Mouse (Mus musculus): ENCODE measurements around the gene Efna5.

The Efna5 gene

DNA sequence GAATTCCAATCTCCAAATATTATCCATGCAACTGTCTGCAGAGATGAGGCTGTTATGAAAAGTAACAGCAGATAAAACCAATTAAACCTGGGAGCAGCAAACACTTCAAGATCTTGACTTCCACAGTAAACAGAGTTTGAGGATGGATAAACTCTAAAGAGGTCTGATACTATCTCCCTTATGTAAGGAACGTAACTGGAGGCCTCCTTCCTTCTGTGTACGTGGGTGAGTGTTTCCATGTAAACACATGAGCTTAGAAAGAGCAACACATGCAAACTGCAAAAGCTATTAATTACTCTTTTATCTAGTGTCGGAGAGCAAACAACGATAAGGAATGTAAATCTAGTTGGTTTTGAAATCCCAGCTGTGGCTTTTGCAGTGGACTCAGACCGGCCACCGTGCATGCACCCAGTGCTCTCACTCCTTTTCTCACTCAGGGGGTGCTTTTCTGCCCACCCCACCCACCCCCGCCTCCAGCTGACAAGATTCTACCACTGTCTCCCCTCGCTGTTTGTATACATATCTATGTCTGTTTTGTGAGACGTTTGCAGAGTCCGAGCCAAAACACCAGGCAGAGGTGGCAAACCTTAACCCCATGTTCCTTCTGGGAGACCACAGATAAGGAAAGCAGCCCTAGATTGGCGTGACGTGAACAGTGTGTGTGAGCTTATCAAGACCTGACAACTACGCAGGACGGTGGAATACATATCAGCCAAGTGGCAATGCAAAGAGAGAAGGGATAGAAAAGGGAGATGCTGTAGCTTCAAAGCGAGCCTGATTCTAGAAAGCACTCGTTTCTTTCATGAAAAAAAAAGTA is 132.1 kb downstream of the Efna5 start:
- no peak for ATAC-seq (ENCODE audit: low TSS enrichment)

DNA sequence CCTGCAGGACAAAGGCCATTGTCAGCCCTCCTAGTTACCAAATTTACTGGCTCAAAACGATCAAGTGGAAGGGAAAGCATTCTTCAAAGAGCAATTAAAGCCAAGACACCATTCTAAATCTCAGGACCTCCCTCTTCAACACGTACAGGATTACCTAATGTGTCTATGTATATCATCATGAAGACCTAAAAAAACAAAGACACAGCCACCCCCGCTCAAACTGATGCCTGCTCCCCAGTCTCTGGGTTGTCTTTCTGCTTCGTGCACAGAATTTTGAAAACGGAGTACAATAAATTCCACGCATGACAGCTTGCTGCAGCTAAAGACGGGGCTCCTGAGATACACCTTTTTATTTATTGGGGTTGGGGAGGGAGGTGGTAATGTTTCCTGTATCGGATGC is 133.7 kb downstream of the Efna5 start:
- peak; percentile 90 for ATAC-seq (ENCODE audit: low TSS enrichment)

- ATAC-seq (ENCODE audit: low TSS enrichment): no peak
These were observed 134.3 kb downstream of the Efna5 start for GRCm38 (mm10) chr17:62746827-62747226.

- ATAC-seq (ENCODE audit: low TSS enrichment): no peak
These were observed 135.8 kb downstream of the Efna5 start for GRCm38 (mm10) chr17:62745286-62745685.

GRCm38 (mm10) chr17:62744239-62744638 is 136.9 kb downstream of the Efna5 start:
- ATAC-seq (ENCODE audit: low TSS enrichment): no peak

- no peak for ATAC-seq (ENCODE audit: low TSS enrichment)
These were observed 139.4 kb downstream of the Efna5 start for GRCm38 (mm10) chr17:62741702-62742101.

- no peak for ATAC-seq (ENCODE audit: low TSS enrichment)
These were observed 140.1 kb downstream of the Efna5 start for GRCm38 (mm10) chr17:62741020-62741419.

DNA sequence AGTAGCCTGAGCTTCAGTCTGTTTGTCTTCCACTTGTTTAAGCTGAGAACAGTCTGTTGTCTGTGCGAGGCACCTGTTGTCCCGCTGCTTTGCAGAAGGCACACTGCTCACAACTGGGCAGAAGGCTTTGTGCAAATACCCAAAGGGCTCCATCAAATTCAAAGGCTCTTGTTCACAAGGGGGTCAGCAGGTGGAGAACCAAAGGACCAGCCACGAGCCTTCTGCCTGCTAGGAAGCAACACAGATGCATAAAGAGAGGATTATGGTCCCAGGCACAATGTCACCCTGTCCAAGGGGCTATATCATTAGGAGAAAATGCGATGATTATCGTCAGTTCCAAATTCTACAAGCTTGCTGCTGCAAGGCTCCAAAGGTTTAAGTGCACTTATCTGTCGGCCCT is 141.1 kb downstream of the Efna5 start:
- ATAC-seq (ENCODE audit: low TSS enrichment): no peak

- no peak for ATAC-seq (ENCODE audit: low TSS enrichment)
These were observed 143.7 kb downstream of the Efna5 start for GRCm38 (mm10) chr17:62737404-62737803.

GRCm38 (mm10) chr17:62735943-62736342 is 145.2 kb downstream of the Efna5 start:
- ATAC-seq (ENCODE audit: low TSS enrichment): no peak

GRCm38 (mm10) chr17:62734901-62735300 is 146.2 kb downstream of the Efna5 start:
- ATAC-seq (ENCODE audit: low TSS enrichment): no peak

DNA sequence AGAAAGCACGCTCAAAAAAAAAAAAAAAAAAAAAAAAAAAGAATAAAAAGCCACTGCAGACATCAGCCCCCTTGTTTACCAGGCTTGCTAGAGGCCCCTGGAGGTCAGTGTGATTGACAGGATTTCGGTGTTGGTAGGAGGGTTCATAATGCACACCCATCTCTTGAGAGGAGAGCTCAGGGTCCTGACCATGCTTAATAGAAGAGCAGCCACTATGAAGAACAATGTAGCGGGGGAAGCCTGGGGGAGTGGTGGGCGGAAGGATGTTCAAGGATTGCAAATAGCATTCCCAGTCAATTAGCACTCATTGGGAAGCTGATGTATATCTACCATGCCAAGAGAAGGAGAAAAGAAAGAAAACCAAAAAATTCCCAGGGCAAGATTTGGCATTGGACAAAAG is 147.1 kb downstream of the Efna5 start:
- ATAC-seq (ENCODE audit: low TSS enrichment): no peak

DNA sequence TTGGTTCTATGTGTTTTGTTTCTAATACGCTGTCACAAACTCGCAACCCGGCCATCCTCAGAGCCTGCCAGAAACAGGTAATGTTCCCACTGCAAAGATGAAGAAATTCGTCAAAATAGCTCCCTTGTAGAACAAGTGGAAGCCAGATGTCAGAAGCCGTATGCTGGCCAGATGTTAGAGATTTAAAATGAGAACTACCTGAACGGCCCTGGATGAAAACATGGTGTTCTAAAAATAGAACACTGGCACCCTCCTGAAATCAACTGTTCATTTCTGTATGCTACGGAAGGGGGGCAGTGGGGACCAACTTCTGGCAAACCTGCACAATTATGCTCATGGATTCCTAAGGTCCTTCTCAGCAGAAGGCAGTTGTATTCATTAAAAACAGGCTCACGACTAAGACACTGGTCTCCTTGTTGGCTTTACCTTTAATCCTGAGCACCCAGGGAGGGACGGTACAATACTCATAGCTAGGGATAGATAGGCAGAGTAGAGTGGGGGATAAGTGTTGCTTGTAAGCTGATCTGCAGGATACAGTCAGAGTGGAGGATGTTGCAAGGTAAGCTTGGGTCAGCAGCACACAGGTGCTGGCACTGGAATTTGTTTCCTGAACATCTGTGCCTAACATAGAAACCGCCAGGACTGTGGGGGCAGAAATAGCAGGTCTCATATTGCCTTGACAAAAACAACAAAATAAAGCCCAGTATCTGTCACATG is 151.2 kb downstream of the Efna5 start:
- no peak for ATAC-seq (ENCODE audit: low TSS enrichment)

- ATAC-seq (ENCODE audit: low TSS enrichment): no peak
These were observed 152.8 kb downstream of the Efna5 start for GRCm38 (mm10) chr17:62728142-62728917.

DNA sequence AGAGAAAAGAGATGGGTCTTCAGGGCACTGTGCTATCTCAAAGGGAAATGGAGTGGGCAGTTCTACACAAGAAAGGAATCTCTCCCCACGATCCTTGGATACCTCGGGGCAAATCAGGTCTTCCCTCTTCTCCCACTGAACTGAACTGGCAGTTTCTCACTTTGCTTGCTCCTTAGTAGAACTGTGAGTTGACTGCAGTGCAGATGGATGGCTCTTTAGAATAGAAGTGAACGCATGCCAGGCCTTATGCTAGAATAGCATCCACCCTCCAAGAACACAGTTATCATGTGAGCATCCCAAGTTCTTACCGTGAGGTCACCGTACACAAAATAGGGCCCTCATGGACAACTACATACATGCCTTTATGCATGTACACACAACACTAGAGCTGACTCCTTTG is 155.0 kb downstream of the Efna5 start:
- peak; percentile 61 for ATAC-seq (ENCODE audit: low TSS enrichment)

- no peak for ATAC-seq (ENCODE audit: low TSS enrichment)
These were observed 158.2 kb downstream of the Efna5 start for GRCm38 (mm10) chr17:62722962-62723361.

- ATAC-seq (ENCODE audit: low TSS enrichment): no peak
These were observed 159.5 kb downstream of the Efna5 start for GRCm38 (mm10) chr17:62721595-62721994.

DNA sequence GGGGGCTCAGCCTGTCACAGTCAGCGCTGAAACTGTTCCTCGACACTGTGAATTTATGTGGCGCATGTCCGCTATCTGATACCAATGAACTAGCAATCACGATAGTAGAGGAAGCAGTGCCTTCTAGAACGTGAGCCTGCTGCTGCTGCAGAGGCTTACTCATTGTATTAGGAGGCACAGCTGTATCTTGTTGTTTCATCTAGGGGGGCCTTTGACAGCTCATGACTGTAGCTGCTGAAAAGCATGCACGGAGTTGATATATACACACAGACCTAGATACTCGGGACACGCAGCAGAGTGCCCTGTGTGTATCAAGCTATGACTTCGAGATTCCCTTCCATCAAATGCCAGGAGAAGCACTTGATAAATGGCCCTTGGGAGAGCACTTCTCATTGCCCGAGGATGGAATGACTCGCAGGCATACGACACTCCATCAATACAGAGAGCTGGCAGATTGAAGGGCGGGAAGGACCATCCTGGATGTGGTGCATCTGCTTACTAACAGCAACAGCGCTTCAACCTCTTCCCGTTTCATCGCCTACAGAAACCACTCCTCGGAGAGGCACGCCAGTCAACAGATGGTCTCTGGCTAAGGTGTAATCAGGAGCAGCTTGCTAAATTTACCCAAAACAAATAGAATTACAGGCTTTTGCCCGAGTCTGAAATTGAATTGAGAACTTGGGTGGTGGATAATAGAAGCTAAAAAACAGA is 160.2 kb downstream of the Efna5 start:
- ATAC-seq (ENCODE audit: low TSS enrichment): peak; percentile 72

DNA sequence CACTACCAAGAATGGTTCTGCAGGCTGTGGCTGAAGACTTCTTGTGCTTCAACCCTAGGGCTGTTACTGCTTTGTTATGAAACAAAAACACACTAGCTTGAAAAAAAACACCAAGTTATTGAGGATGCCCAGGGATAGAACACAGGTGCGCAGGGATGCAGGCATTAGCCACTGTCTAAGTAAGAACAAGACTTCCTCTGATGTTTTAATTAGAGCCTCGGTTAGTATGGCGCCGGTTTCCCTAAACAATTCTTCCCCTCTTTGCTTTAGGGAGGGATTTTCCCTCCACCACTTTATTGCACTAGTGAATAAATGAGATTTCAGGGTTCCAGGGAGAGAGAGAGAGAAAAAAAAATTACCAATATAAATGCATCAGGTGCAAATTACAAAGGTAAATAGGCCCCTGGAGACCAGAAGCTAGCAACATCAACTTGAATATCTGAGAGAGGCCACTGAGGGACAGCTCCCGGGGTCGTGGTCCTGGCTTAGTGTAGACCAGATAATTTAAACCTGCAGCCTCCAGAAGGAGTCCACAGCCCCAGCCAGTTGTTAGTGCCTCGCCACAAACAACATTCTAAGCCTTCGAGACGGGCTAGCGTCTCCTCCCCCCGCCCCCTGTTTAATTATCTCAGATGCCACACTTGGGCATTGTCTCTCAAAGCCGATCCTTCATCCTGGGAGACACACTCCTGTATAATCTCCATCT is 163.5 kb downstream of the Efna5 start:
- no peak for ATAC-seq (ENCODE audit: low TSS enrichment)

DNA sequence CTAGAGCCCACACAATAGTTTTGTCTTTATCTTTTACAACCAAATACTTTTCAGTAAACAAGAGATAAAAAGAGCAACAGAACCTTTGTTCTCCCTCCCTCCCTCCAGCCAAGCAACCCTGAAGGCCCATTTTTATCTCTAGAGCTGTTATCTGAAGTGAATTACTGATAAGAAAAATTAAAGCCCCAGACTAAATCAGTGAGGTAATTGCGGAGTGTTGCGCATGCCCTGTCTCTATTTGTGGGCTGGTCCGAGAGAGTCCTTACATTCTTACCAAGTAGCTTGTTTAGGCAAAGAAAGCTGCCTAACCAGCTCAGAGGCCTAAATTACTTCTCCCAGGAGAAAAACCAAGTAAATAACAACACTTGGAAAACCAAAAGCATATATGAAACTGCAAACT is 167.7 kb downstream of the Efna5 start:
- ATAC-seq (ENCODE audit: low TSS enrichment): no peak

GRCm38 (mm10) chr17:62706418-62706817 is 174.7 kb downstream of the Efna5 start:
- peak; percentile 54; the same call in 1 of the 2 replicates for ATAC-seq (ENCODE audit: low TSS enrichment)

Measured in frontal cortex, adult (tissue).